Mouse (Mus musculus) adrenal gland, postnatal 10 days (tissue): ENCODE data around the gene Arhgef2. TPM values are rescaled to one million over a fixed set of nuclear protein-coding genes. Genes with fewer than 3 reads are reported as not detected.

Experiments
- DNase-seq: peaks from one replicate; pipeline ENCODE4 v3.0.0; 2021; ENCODE audit warnings: mixed read lengths
- total RNA-seq, 2 experiments: library from RNA; stranded (reverse); gene quantifications; 2 replicates each; pipeline ENCODE4 v1.2.3; 2021

The Arhgef2 gene
- total RNA-seq, 2 experiments from 2014 or later, result 51.4 to 71.5 TPM

GRCm38 (mm10) chr3:88621537-88622112, 15.9 kb downstream of the Arhgef2 start:
- DNase-seq, result peak; percentile 74

- DNase-seq, result peak; percentile 46
Observed at GRCm38 (mm10) chr3:88622113-88622940, 16.6 kb downstream of the Arhgef2 start.

GRCm38 (mm10) chr3:88622941-88623345, 17.2 kb downstream of the Arhgef2 start:
- DNase-seq, result peak; percentile 37

GRCm38 (mm10) chr3:88623346-88624135, 17.8 kb downstream of the Arhgef2 start:
- peak; percentile 31 for DNase-seq

GRCm38 (mm10) chr3:88624324-88624723, 18.6 kb downstream of the Arhgef2 start:
- no peak for DNase-seq

GRCm38 (mm10) chr3:88624951-88625350, 19.2 kb downstream of the Arhgef2 start:
- DNase-seq, result no peak

GRCm38 (mm10) chr3:88625531-88625930, 19.8 kb downstream of the Arhgef2 start:
- no peak for DNase-seq

- no peak for DNase-seq
Observed at GRCm38 (mm10) chr3:88626316-88626715, 20.6 kb downstream of the Arhgef2 start.

GRCm38 (mm10) chr3:88627114-88627513, 21.3 kb downstream of the Arhgef2 start:
- no peak for DNase-seq

GRCm38 (mm10) chr3:88627535-88627934, 21.8 kb downstream of the Arhgef2 start:
- no peak for DNase-seq

- DNase-seq, result no peak
Observed at GRCm38 (mm10) chr3:88628766-88629165, 23.0 kb downstream of the Arhgef2 start.

GRCm38 (mm10) chr3:88629244-88629643, 23.5 kb downstream of the Arhgef2 start:
- no peak for DNase-seq

- no peak for DNase-seq
Observed at GRCm38 (mm10) chr3:88630018-88630417, 24.3 kb downstream of the Arhgef2 start.

- DNase-seq, result peak; percentile 34
Observed at GRCm38 (mm10) chr3:88630849-88631341, 25.1 kb downstream of the Arhgef2 start.

GRCm38 (mm10) chr3:88631921-88632587, 26.3 kb downstream of the Arhgef2 start:
- DNase-seq, result no peak

GRCm38 (mm10) chr3:88633056-88633455, 27.3 kb downstream of the Arhgef2 start:
- DNase-seq, result no peak

- DNase-seq, result no peak
Observed at GRCm38 (mm10) chr3:88635506-88636275, 29.9 kb downstream of the Arhgef2 start.

GRCm38 (mm10) chr3:88636555-88636986, 30.8 kb downstream of the Arhgef2 start:
- DNase-seq, result no peak

- no peak for DNase-seq
Observed at GRCm38 (mm10) chr3:88637134-88637533, 31.4 kb downstream of the Arhgef2 start.

GRCm38 (mm10) chr3:88639239-88639638, 33.5 kb downstream of the Arhgef2 start:
- no peak for DNase-seq

- DNase-seq, result peak; percentile 73
Observed at GRCm38 (mm10) chr3:88640676-88641075, 34.9 kb downstream of the Arhgef2 start.
